Mouse (Mus musculus) midbrain, embryonic 14.5 days (tissue): ENCODE measurements around the gene Rnd2. TPM values are rescaled to one million over a fixed set of nuclear protein-coding genes. Genes with fewer than 3 reads are reported as not detected.
"Not testable (repeated sequence)": the region's sequence is repeated elsewhere in the genome, so short reads cannot be mapped to it uniquely, and the experiment has no call there.

ENCODE experiments used
- ATAC-seq: fragments of 200-750 bp; cut with Nextera tagmentation; 2 replicates; pipeline ENCODE4 v1.8.0; 2017; ENCODE audit warnings: moderate number of reproducible peaks, moderate library complexity; ENCODE audit not compliant: low FRiP score, low TSS enrichment
- DNase-seq: peaks from one replicate; pipeline ENCODE4 v3.0.0-alpha.2; 2015
- H3K27ac ChIP-seq: fragments of 300-500 bp; sonication (generic); replicated peaks from 2 replicates; pipeline ENCODE4 v1.5.1; 2014; ENCODE audit warnings: mild to moderate bottlenecking, low read depth, low read length, moderate library complexity
- H3K27me3 ChIP-seq: fragments of 300-500 bp; sonication (generic); 2 replicates; pipeline ENCODE4 v1.6.1; 2014; ENCODE audit warnings: low read length, control low read depth, mixed read lengths; ENCODE audit not compliant: control insufficient read depth, insufficient read depth
- H3K36me3 ChIP-seq: fragments of 300-500 bp; sonication (generic); 2 replicates; pipeline ENCODE4 v1.6.1; 2014; ENCODE audit warnings: low read length, control low read depth; ENCODE audit not compliant: control insufficient read depth, insufficient read depth
- H3K4me1 ChIP-seq: fragments of 300-500 bp; sonication (generic); 2 replicates; pipeline ENCODE4 v1.6.1; 2014; ENCODE audit warnings: mild to moderate bottlenecking, antibody characterized with exemption, low read length, control low read depth; ENCODE audit not compliant: control insufficient read depth, insufficient read depth
- H3K4me2 ChIP-seq: fragments of 300-500 bp; sonication (generic); 2 replicates; pipeline ENCODE4 v1.6.1; 2014; ENCODE audit warnings: mild to moderate bottlenecking, low read length, moderate library complexity
- H3K4me3 ChIP-seq: fragments of 300-500 bp; sonication (generic); replicated peaks from 2 replicates; pipeline ENCODE4 v1.5.1; 2014; ENCODE audit warnings: low read depth, low read length
- H3K9ac ChIP-seq: fragments of 300-500 bp; sonication (generic); replicated peaks from 2 replicates; pipeline ENCODE4 v1.6.1; 2014; ENCODE audit warnings: mild to moderate bottlenecking, low read length, moderate library complexity
- H3K9me3 ChIP-seq: fragments of 300-500 bp; sonication (generic); 2 replicates; pipeline ENCODE4 v1.6.1; 2016; ENCODE audit warnings: low read length, control low read depth, mixed read lengths; ENCODE audit not compliant: control insufficient read depth
- WGBS: fragments of 180-500 bp; shearing (Covaris S2); extraction: QIAGEN DNeasy Blood & Tissue Kit; methylation state at CpG from one replicate; pipeline ENCODE4 v1.1.7; 2014; 5-methylcytosine and 5-hydroxymethylcytosine counted together
- polyA plus RNA-seq: library from polyadenylated mRNA; unstranded; fragments of >200 nt; fragmentation: Nextera tagmentation; extraction: Ambion mirVana; gene quantifications from 2 replicates; pipeline ENCODE4 v1.2.1, GENCODE M21; 2014

Rnd2 gene
- polyA plus RNA-seq, 1 experiment from 2014 or later, result 58.6 TPM

GRCm38 (mm10) chr11:101462141-101462540, 2.7 kb upstream of the Rnd2 start:
- Histone ChIP-seq H3K9ac (0 out of 2 replicates have a peak overlapping the region, but pooled peaks have one; percentile 4), H3K36me3 (peaks cover 59% of the 10 kb centered on the region), H3K4me1 (peaks cover 33% of the 10 kb centered on the region), H3K4me2 (peak overlapping the region; percentile 76), H3K27ac (peak overlapping the region; percentile 52), H3K4me3 (no peak overlapping the region), H3K27me3 (no peaks in the 10 kb centered on the region), H3K9me3 (no peaks in the 10 kb centered on the region)
- ATAC-seq (no peak), DNase-seq (no peak)
- WGBS, result 52% methylated on average over 14 of the region's 14 CpGs

GRCm38 (mm10) chr11:101462583-101463440, 2.0 kb upstream of the Rnd2 start:
- 18% methylated on average over 13 of the region's 13 CpGs for WGBS
- H3K27ac ChIP-seq, result peak overlapping the region; percentile 52
- H3K4me2 ChIP-seq, result peak overlapping the region; percentile 76
- peaks cover 52% of the 10 kb centered on the region for H3K36me3 ChIP-seq
- no peaks in the 10 kb centered on the region for H3K27me3 ChIP-seq
- ATAC-seq (no peak), DNase-seq (peak; percentile 77)
- peak overlapping the region; percentile 4; the same call in 1 of the 2 replicates for H3K9ac ChIP-seq
- H3K4me1 ChIP-seq, result peaks cover 39% of the 10 kb centered on the region
- H3K9me3 ChIP-seq, result no peaks in the 10 kb centered on the region
- H3K4me3 ChIP-seq, result peak overlapping the region; percentile 98

GRCm38 (mm10) chr11:101465101-101465868, 486 bp downstream of the Rnd2 start:
- Histone ChIP-seq H3K9me3 (no peaks in the 10 kb centered on the region), H3K36me3 (peaks cover 27% of the 10 kb centered on the region), H3K4me3 (peak overlapping the region; percentile 98), H3K27ac (peak overlapping the region; percentile 91), H3K9ac (peak overlapping the region; percentile 90), H3K4me2 (peak overlapping the region; percentile 76), H3K4me1 (peaks cover 45% of the 10 kb centered on the region), H3K27me3 (no peaks in the 10 kb centered on the region)
- 1% methylated on average over 51 of the region's 51 CpGs for WGBS
- peak; percentile 41 for ATAC-seq
- DNase-seq, result peak; percentile 84

GRCm38 (mm10) chr11:101465869-101466551, 1.2 kb downstream of the Rnd2 start, which contains the start of gene Vat1:
TSS of gene Vat1 (minus strand) at chr11:101466230.
- ATAC-seq, result peak; percentile 62
- Histone ChIP-seq H3K4me3 (peak within 1 kb of the TSS; percentile 98), H3K4me1 (peaks cover 45% of the 10 kb centered on the region)

GRCm38 (mm10) chr11:101466552-101466950, 1.8 kb downstream of the Rnd2 start:
- Histone ChIP-seq H3K36me3 (peaks cover 24% of the 10 kb centered on the region), H3K4me2 (peak overlapping the region; percentile 76), H3K4me1 (peaks cover 45% of the 10 kb centered on the region), H3K4me3 (peak overlapping the region; percentile 98)
- not testable (repeated sequence) for H3K9ac ChIP-seq, H3K27me3 ChIP-seq, H3K27ac ChIP-seq, DNase-seq, H3K9me3 ChIP-seq, ATAC-seq
- 57% methylated on average over 5 of the region's 5 CpGs for WGBS

More at GRCm38 (mm10) chr11:101465869-101466551, 1.2 kb downstream of the Rnd2 start, which contains the start of gene Vat1:
- WGBS, result 1% methylated on average over 60 of the region's 60 CpGs
- Histone ChIP-seq H3K9ac (peak within 1 kb of the TSS; percentile 90), H3K27me3 (no peaks in the 10 kb centered on the region), H3K9me3 (no peaks in the 10 kb centered on the region), H3K4me2 (peak within 1 kb of the TSS; percentile 77), H3K36me3 (peaks cover 27% of the 10 kb centered on the region), H3K27ac (peak within 1 kb of the TSS; percentile 91)
- peak; percentile 90 for DNase-seq

DNA sequence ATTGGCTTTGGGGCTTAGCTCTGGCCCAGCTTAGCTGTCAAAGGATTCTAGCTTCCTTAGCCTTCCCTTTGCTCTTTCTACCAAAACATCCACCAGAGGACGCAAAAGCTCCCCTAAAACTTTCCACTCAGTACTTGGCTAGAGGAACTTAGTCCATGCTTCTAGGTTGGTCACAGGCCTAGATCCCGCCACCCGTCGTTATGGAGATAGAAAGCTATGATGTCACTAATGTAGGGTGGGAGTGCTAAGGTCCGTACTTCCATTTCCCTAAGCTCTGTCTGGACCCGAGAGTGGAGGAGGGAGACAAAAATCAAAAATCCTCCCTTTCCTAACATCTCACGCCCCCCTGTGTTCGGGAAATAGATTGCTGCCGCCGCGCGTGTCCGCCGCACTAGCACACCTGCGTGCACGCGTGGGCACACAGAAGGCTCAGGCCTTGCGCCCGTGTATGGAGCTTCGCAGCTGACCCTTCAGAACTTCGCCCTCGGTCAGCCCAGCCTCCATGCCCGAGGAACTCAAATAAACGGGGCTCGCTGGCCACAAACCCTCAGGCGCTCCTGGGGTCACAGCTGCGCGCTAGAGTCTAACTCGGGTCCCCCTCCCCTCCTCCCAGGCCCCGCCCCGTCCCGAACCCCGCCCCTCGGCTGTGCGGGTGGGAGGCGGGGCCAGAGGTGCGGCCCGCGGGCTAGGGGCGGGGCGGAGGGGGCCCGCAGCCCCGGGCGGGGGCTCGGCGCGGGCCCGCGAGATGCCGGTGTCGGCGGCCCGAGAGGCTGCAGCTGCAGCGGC, 2.9 kb downstream of the Rnd2 start:
- H3K36me3 ChIP-seq, result peaks cover 13% of the 10 kb centered on the region
- under 1% methylated on average over 54 of the region's 54 CpGs for WGBS
- DNase-seq (peak; percentile 91), ATAC-seq (peak; percentile 77)
- H3K9me3 ChIP-seq, result no peaks in the 10 kb centered on the region
- H3K4me2 ChIP-seq, result peak overlapping the region; percentile 77
- H3K9ac ChIP-seq, result peak overlapping the region; percentile 79
- H3K27me3 ChIP-seq, result no peaks in the 10 kb centered on the region
- H3K4me1 ChIP-seq, result peaks cover 37% of the 10 kb centered on the region
- H3K4me3 ChIP-seq, result peak overlapping the region; percentile 81
- H3K27ac ChIP-seq, result peak overlapping the region; percentile 85

- no peaks in the 10 kb centered on the region for H3K27me3 ChIP-seq
- DNase-seq (peak; percentile 68), ATAC-seq (peak; percentile 41)
- whole genome bisulfite sequencing, result under 1% methylated on average over 31 of the region's 31 CpGs
- peaks cover 9% of the 10 kb centered on the region for H3K36me3 ChIP-seq
- H3K27ac ChIP-seq, result peak overlapping the region; percentile 85
- peaks cover 32% of the 10 kb centered on the region for H3K4me1 ChIP-seq
- H3K9ac ChIP-seq, result peak overlapping the region; percentile 79
- H3K4me3 ChIP-seq, result peak overlapping the region; percentile 81
- H3K4me2 ChIP-seq, result peak overlapping the region; percentile 77
- H3K9me3 ChIP-seq, result no peaks in the 10 kb centered on the region
These were observed 3.5 kb downstream of the Rnd2 start for GRCm38 (mm10) chr11:101468263-101468688.
